21 mouse cellular contexts compared by ENCODE assay signal in the genomic region with DNA sequence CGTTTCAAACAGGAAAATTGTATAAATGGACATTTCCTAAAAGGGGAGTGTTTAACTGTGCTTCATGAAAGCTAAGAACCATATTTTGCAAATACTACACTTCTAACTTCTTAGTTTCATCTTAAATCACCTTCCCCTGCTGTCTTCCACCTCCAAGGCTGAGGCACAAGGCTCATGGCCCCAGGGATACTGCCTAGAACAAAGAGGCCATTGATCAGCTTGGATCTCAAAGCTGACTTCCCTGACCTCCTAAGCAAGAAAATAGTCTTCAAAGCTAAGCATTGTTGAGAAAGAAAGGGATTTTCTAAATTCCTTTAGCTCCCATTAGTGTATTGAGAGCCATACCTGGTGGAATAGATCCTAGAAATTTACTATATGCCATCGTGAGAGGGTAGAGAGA.
DNase-seq lines count a peak whose midpoint lies in the region; ATAC-seq lines count a peak whose summit lies in the region.
"Had no signal": no experiment of that assay in that cellular context is flagged by ENCODE, and none has a peak within 500 bp of the region (broad histone marks: within the 10 kb centered on the region; RNA-seq: fewer than 3 reads in every experiment).

No protein-coding gene starts in this region.

- no peak overlapping the region for H3K9ac ChIP-seq in forebrain, embryonic 15.5 days (replicated peaks)
- no peak overlapping the region for H3K9ac ChIP-seq in embryonic facial prominence, embryonic 12.5 days
- H3K9ac ChIP-seq: forebrain, embryonic 12.5 days; forebrain, postnatal 0 days; heart, embryonic 12.5 days; hindbrain, embryonic 13.5 days had no signal

- no peak overlapping the region for H3K4me2 ChIP-seq in forebrain, embryonic 15.5 days (replicated peaks)
- H3K4me2 ChIP-seq in embryonic facial prominence, embryonic 12.5 days (replicated peaks): no peak overlapping the region
- H3K4me2 ChIP-seq: forebrain, embryonic 12.5 days; heart, embryonic 12.5 days; hindbrain, embryonic 13.5 days had no signal

- peaks cover 35% of the 10 kb centered on the region; the same call in 1 of the 2 replicates for H3K27me3 ChIP-seq in forebrain, embryonic 10.5 days (ENCODE audit: poor library complexity, severe bottlenecking)
- H3K27me3 ChIP-seq in forebrain, embryonic 15.5 days: no peaks in the 10 kb centered on the region
- H3K27me3 ChIP-seq in embryonic facial prominence, embryonic 12.5 days: no peaks in the 10 kb centered on the region
- H3K27me3 ChIP-seq: heart, embryonic 12.5 days had no signal

- H3K4me3 ChIP-seq in forebrain, embryonic 10.5 days: no peak overlapping the region
- H3K4me3 ChIP-seq in forebrain, embryonic 15.5 days: no peak overlapping the region
- H3K4me3 ChIP-seq in embryonic facial prominence, embryonic 12.5 days: no peak overlapping the region
- H3K4me3 ChIP-seq: forebrain, embryonic 12.5 days; heart, embryonic 12.5 days; hindbrain, embryonic 13.5 days had no signal

- H3K36me3 ChIP-seq in forebrain, embryonic 10.5 days (replicated peaks): no peaks in the 10 kb centered on the region
- no peaks in the 10 kb centered on the region for H3K36me3 ChIP-seq in forebrain, embryonic 15.5 days
- no peaks in the 10 kb centered on the region for H3K36me3 ChIP-seq in embryonic facial prominence, embryonic 12.5 days
- H3K36me3 ChIP-seq: forebrain, embryonic 12.5 days; G1E; heart, embryonic 12.5 days; hindbrain, embryonic 13.5 days had no signal

- no peak for ATAC-seq in forebrain, embryonic 15.5 days (replicated peaks)
- ATAC-seq in embryonic facial prominence, embryonic 12.5 days (ENCODE audit: insufficient number of reproducible peaks, insufficient read depth, low FRiP score, low TSS enrichment): no peak
- ATAC-seq: CD4-positive, CD25-positive, alpha-beta regulatory T cell, adult 4 months had no signal

- H3K27ac ChIP-seq in forebrain, embryonic 10.5 days: peak overlapping the region; percentile 48
- H3K27ac ChIP-seq in forebrain, embryonic 15.5 days (replicated peaks): no peak overlapping the region
- H3K27ac ChIP-seq in embryonic facial prominence, embryonic 12.5 days: peak overlapping the region; percentile 61; the same call in 1 of the 2 replicates
- H3K27ac ChIP-seq: forebrain, embryonic 12.5 days; hindbrain, embryonic 13.5 days; hindbrain, postnatal 0 days had no signal

- peaks cover 28% of the 10 kb centered on the region for H3K4me1 ChIP-seq in forebrain, embryonic 10.5 days
- peaks cover 6% of the 10 kb centered on the region for H3K4me1 ChIP-seq in forebrain, embryonic 15.5 days
- peaks cover 23% of the 10 kb centered on the region for H3K4me1 ChIP-seq in embryonic facial prominence, embryonic 12.5 days

- 34% methylated on average over 2 of the region's 2 CpGs for WGBS in forebrain, embryonic 10.5 days
- WGBS in forebrain, embryonic 15.5 days: 49% methylated on average over 2 of the region's 2 CpGs
- WGBS in embryonic facial prominence, embryonic 12.5 days: 16% methylated on average over 2 of the region's 2 CpGs

- no peaks in the 10 kb centered on the region for H3K9me3 ChIP-seq in forebrain, embryonic 10.5 days
- H3K9me3 ChIP-seq in forebrain, embryonic 15.5 days: no peaks in the 10 kb centered on the region
- 0 out of 2 replicates have a peak, but pooled peaks cover 3% of the 10 kb centered on the region for H3K9me3 ChIP-seq in embryonic facial prominence, embryonic 12.5 days
- H3K9me3 ChIP-seq: forebrain, embryonic 12.5 days; hindbrain, embryonic 13.5 days had no signal

- no peak for DNase-seq in forebrain, embryonic 10.5 days (ENCODE audit: extremely low spot score, low spot score)
- peak; percentile 50 for DNase-seq in embryo, embryonic 11 days
- peak; percentile 56 for DNase-seq in mesoderm, embryonic 11.5 days (ENCODE audit: low read depth, low spot score)
- DNase-seq in adrenal gland, adult 8-10 months: no peak
- no peak for DNase-seq in adrenal gland, adult (ENCODE audit: inconsistent age in 2 of 2, low spot score in 1 of 2)
- DNase-seq: adrenal gland, postnatal 36 days; B cell, adult 2 months; cerebellum, adult 2 months; cerebellum, postnatal 10 days; gastrocnemius, postnatal 14 days; heart, postnatal 36 days; kidney, adult 2 months had no signal

Comparison
In these comparisons a context has a peak if more than half of its experiments do, and no peak if none do; other contexts are left out.
1. DNase-seq: peak in embryo, embryonic 11 days (single experiment) and mesoderm, embryonic 11.5 days (single experiment); none in forebrain, embryonic 10.5 days (single experiment), adrenal gland, adult 8-10 months (single experiment) and adrenal gland, adult (0 of 2).